In genomic region chr9:22116740-22117426, GRCm38 (mm10) we compare ENCODE assay signal across 7 mouse cellular contexts. TPM values are rescaled to one million over a fixed set of nuclear protein-coding genes. Genes with fewer than 3 reads are reported as not detected.
A peak's percentile ranks its signal among the peaks of the same experiment; 100 is the strongest.
DNase-seq lines count a peak whose midpoint lies in the region; ATAC-seq and TF ChIP-seq lines count a peak whose summit lies in the region.

Gene Elof1, minus strand, starts transcription at chr9:22117172.

- H3K9ac ChIP-seq in intestine, postnatal 0 days (ENCODE audit: low read depth, low read length) = peak within 1 kb of the TSS; percentile 87
- H3K9ac ChIP-seq in midbrain, embryonic 12.5 days (replicated peaks) = peak within 1 kb of the TSS; percentile 89

- ATAC-seq in intestine, postnatal 0 days = peak; percentile 91
- peak; percentile 92 for ATAC-seq in midbrain, embryonic 12.5 days (ENCODE audit: low FRiP score, low read depth)

- 0 out of 2 replicates have a peak, but pooled peaks cover 4% of the 10 kb centered on the region for H3K27me3 ChIP-seq in embryonic facial prominence, embryonic 10.5 days (replicated peaks; ENCODE audit: low read depth, poor library complexity, severe bottlenecking)
- H3K27me3 ChIP-seq in intestine, postnatal 0 days (replicated peaks; ENCODE audit: control insufficient read depth, insufficient read depth, low read length) = no peaks in the 10 kb centered on the region
- H3K27me3 ChIP-seq in midbrain, embryonic 12.5 days = peaks cover 7% of the 10 kb centered on the region; the same call in 1 of the 2 replicates
- H3K27me3 ChIP-seq in small intestine, adult 2 months (ENCODE audit: control insufficient read depth, insufficient read depth, low read length) = no peaks in the 10 kb centered on the region

- TF ChIP-seq POLR2A in small intestine, adult 2 months (IDR thresholded peaks at IDR 0.05; ENCODE audit: low read depth, low read length) = peak; percentile 61

- DNase-seq in adrenal gland, postnatal 10 days = peak; percentile 94
- peak; percentile 94 for DNase-seq in embryonic facial prominence, embryonic 10.5 days (ENCODE audit: low spot score)
- no peak for DNase-seq in gonadal fat pad, adult 2 months (ENCODE audit: low read depth)
- peak; percentile 95 for DNase-seq in left cerebral cortex, postnatal 4 days

- peaks cover 32% of the 10 kb centered on the region for H3K36me3 ChIP-seq in embryonic facial prominence, embryonic 10.5 days (replicated peaks)
- H3K36me3 ChIP-seq in intestine, postnatal 0 days (ENCODE audit: control insufficient read depth, insufficient read depth) = peaks cover 19% of the 10 kb centered on the region
- H3K36me3 ChIP-seq in midbrain, embryonic 12.5 days = peaks cover 22% of the 10 kb centered on the region
- peaks cover 18% of the 10 kb centered on the region for H3K36me3 ChIP-seq in small intestine, adult 2 months (ENCODE audit: control insufficient read depth, insufficient read depth, low read length)

- peak within 1 kb of the TSS; percentile 87 for H3K4me2 ChIP-seq in intestine, postnatal 0 days (replicated peaks; ENCODE audit: low read depth)
- H3K4me2 ChIP-seq in midbrain, embryonic 12.5 days (replicated peaks) = peak within 1 kb of the TSS; percentile 93

- peak within 1 kb of the TSS; percentile 92 for H3K27ac ChIP-seq in embryonic facial prominence, embryonic 10.5 days (replicated peaks)
- peak within 1 kb of the TSS; percentile 51; the same call in 1 of the 2 replicates for H3K27ac ChIP-seq in intestine, postnatal 0 days (ENCODE audit: low read depth, low read length)
- H3K27ac ChIP-seq in midbrain, embryonic 12.5 days (replicated peaks) = peak within 1 kb of the TSS; percentile 71
- 0 out of 2 replicates have a peak within 1 kb of the TSS, but pooled peaks have one; percentile 1 for H3K27ac ChIP-seq in small intestine, adult 2 months (ENCODE audit: insufficient read depth, low read depth, low read length)

- peaks cover 19% of the 10 kb centered on the region for H3K4me1 ChIP-seq in embryonic facial prominence, embryonic 10.5 days
- 0 out of 2 replicates have a peak, but pooled peaks cover 4% of the 10 kb centered on the region for H3K4me1 ChIP-seq in intestine, postnatal 0 days (replicated peaks; ENCODE audit: control insufficient read depth, insufficient read depth, low read length)
- H3K4me1 ChIP-seq in midbrain, embryonic 12.5 days = peaks cover 19% of the 10 kb centered on the region
- H3K4me1 ChIP-seq in small intestine, adult 2 months (ENCODE audit: control insufficient read depth, insufficient read depth, insufficient read length, low read length) = peaks cover 5% of the 10 kb centered on the region

- no peak for TF ChIP-seq CTCF in intestine, postnatal 0 days (IDR thresholded peaks at IDR 0.05; ENCODE audit: low read depth)
- TF ChIP-seq CTCF in small intestine, adult 2 months (IDR thresholded peaks at IDR 0.05; ENCODE audit: extremely low read depth, insufficient read length, insufficient replicate concordance, low read depth, low read length) = no peak

- WGBS in embryonic facial prominence, embryonic 10.5 days = under 1% methylated on average over 52 of the region's 52 CpGs
- WGBS in intestine, postnatal 0 days = under 1% methylated on average over 51 of the region's 52 CpGs
- WGBS in midbrain, embryonic 12.5 days = under 1% methylated on average over 52 of the region's 52 CpGs
- WGBS in small intestine, adult 2 months = under 1% methylated on average over 52 of the region's 52 CpGs

- no peaks in the 10 kb centered on the region for H3K9me3 ChIP-seq in embryonic facial prominence, embryonic 10.5 days
- H3K9me3 ChIP-seq in intestine, postnatal 0 days (ENCODE audit: control insufficient read depth) = no peaks in the 10 kb centered on the region
- H3K9me3 ChIP-seq in midbrain, embryonic 12.5 days = no peaks in the 10 kb centered on the region

- H3K4me3 ChIP-seq in embryonic facial prominence, embryonic 10.5 days = peak within 1 kb of the TSS; percentile 95
- H3K4me3 ChIP-seq in intestine, postnatal 0 days (ENCODE audit: low read depth, low read length) = peak within 1 kb of the TSS; percentile 85
- H3K4me3 ChIP-seq in midbrain, embryonic 12.5 days = peak within 1 kb of the TSS; percentile 94
- peak within 1 kb of the TSS; percentile 91 for H3K4me3 ChIP-seq in small intestine, adult 2 months (ENCODE audit: low read depth, low read length)

- intact Hi-C loops in left cerebral cortex, postnatal 4 days (cut with DNase I) = no loop called here

RNA-seq across cellular contexts. Expression of gene Elof1, which starts in this region (rescaled TPM):
- total RNA-seq in adrenal gland, postnatal 10 days (2021) = 10 to 100 TPM; 80.6 to 88.5 TPM
- 241 and 245 TPM in 2 replicates for polyA plus RNA-seq in embryonic facial prominence, embryonic 10.5 days (2016; fragmentation: Nextera tagmentation; extraction: Ambion mirVana)
- polyA plus RNA-seq in gonadal fat pad, adult 2 months (2012; rRNA removed) = 145 and 171 TPM in 2 replicates
- polyA plus RNA-seq in intestine, postnatal 0 days (2015; fragmentation: Nextera tagmentation; extraction: Ambion mirVana) = 93.7 and 99.4 TPM in 2 replicates
- total RNA-seq in left cerebral cortex, postnatal 4 days (2021) = 10 to 100 TPM; 65.7 to 66.6 TPM
- 178 and 187 TPM in 2 replicates for polyA plus RNA-seq in midbrain, embryonic 12.5 days (2016; fragmentation: Nextera tagmentation; extraction: Ambion mirVana)
- 108 and 120 TPM in 2 replicates for polyA plus RNA-seq in small intestine, adult 2 months (2012; rRNA removed)

Comparison
In these comparisons a context has a peak if more than half of its experiments do, and no peak if none do; other contexts are left out.
1. H3K27ac ChIP-seq: peak in every context shown above with its lines; median percentile 92 in embryonic facial prominence, embryonic 10.5 days; 71 in midbrain, embryonic 12.5 days; 51 in intestine, postnatal 0 days; 1 in small intestine, adult 2 months.